Mouse (Mus musculus) stomach, postnatal 0 days (tissue): ENCODE results near the gene Pgpep1l.

Experiments
- CTCF ChIP-seq: IDR thresholded peaks from 2 replicates; pipeline ENCODE4 v1.5.1; 2016; ENCODE audit warnings: antibody characterized with exemption, low read depth, mild to moderate bottlenecking, moderate library complexity
- EP300 ChIP-seq: optimal IDR thresholded peaks from 2 replicates; pipeline ENCODE3; 2016; ENCODE audit warnings: antibody characterized with exemption

GRCm38 (mm10) chr7:68265391-68265790 is 1.4 kb upstream of the Pgpep1l start:
- no peak for TF ChIP-seq EP300
- no peak for TF ChIP-seq CTCF
